Mouse (Mus musculus) intestine, postnatal 0 days (tissue): Measurements from ENCODE around the gene Afm. TPM values are rescaled to one million over a fixed set of nuclear protein-coding genes. Genes with fewer than 3 reads are reported as not detected.
A peak's percentile ranks its signal among the peaks of the same experiment; 100 is the strongest.

Experiments used
- ATAC-seq: fragments of 200-750 bp; cut with Nextera tagmentation; 2 replicates; pipeline ENCODE4 v1.8.0; 2017; ENCODE audit warnings: mild to moderate bottlenecking, moderate TSS enrichment, moderate library complexity
- H3K27ac ChIP-seq: fragments of 300-500 bp; sonication (generic); 2 replicates; pipeline ENCODE4 v1.5.1; 2014; ENCODE audit warnings: mild to moderate bottlenecking, low read depth, low read length, moderate library complexity
- H3K27me3 ChIP-seq: fragments of 300-500 bp; sonication (generic); replicated peaks from 2 replicates; pipeline ENCODE4 v1.6.1; 2014; ENCODE audit warnings: low read length, mixed read lengths; ENCODE audit not compliant: control insufficient read depth, insufficient read depth
- H3K36me3 ChIP-seq: fragments of 300-500 bp; sonication (generic); 2 replicates; pipeline ENCODE4 v1.6.1; 2014; ENCODE audit warnings: mild to moderate bottlenecking, moderate library complexity; ENCODE audit not compliant: control insufficient read depth, insufficient read depth
- H3K4me1 ChIP-seq: fragments of 300-500 bp; sonication (generic); replicated peaks from 2 replicates; pipeline ENCODE4 v1.6.1; 2014; ENCODE audit warnings: antibody characterized with exemption, low read length, mixed read lengths; ENCODE audit not compliant: control insufficient read depth, insufficient read depth
- H3K4me2 ChIP-seq: fragments of 300-500 bp; sonication (generic); replicated peaks from 2 replicates; pipeline ENCODE4 v1.6.1; 2014; ENCODE audit warnings: low read depth, mild to moderate bottlenecking, moderate library complexity
- H3K4me3 ChIP-seq: fragments of 300-500 bp; sonication (generic); 2 replicates; pipeline ENCODE4 v1.5.1; 2014; ENCODE audit warnings: low read depth, low read length
- H3K9ac ChIP-seq: fragments of 300-500 bp; sonication (generic); 2 replicates; pipeline ENCODE4 v1.6.1; 2014; ENCODE audit warnings: mild to moderate bottlenecking, low read depth, low read length
- H3K9me3 ChIP-seq: fragments of 300-500 bp; sonication (generic); 2 replicates; pipeline ENCODE4 v1.6.1; 2016; ENCODE audit warnings: mixed run types; ENCODE audit not compliant: control insufficient read depth
- CTCF ChIP-seq: sonication (generic); IDR thresholded peaks from 2 replicates; pipeline ENCODE4 v1.5.1; 2016; ENCODE audit warnings: low read depth, mild to moderate bottlenecking, control low read depth, antibody characterized with exemption, moderate library complexity
- WGBS: fragments of 180-500 bp; shearing (Covaris S2); extraction: QIAGEN DNeasy Blood & Tissue Kit; methylation state at CpG from one replicate; pipeline ENCODE4 v1.1.7; 2014; 5-methylcytosine and 5-hydroxymethylcytosine counted together
- polyA plus RNA-seq: library from polyadenylated mRNA; unstranded; fragments of >200 nt; fragmentation: Nextera tagmentation; extraction: Ambion mirVana; gene quantifications from 2 replicates; pipeline ENCODE4 v1.2.1, GENCODE M21; 2015

The Afm gene
- polyA plus RNA-seq, 1 experiment from 2014 or later, result 8.2 TPM

DNA sequence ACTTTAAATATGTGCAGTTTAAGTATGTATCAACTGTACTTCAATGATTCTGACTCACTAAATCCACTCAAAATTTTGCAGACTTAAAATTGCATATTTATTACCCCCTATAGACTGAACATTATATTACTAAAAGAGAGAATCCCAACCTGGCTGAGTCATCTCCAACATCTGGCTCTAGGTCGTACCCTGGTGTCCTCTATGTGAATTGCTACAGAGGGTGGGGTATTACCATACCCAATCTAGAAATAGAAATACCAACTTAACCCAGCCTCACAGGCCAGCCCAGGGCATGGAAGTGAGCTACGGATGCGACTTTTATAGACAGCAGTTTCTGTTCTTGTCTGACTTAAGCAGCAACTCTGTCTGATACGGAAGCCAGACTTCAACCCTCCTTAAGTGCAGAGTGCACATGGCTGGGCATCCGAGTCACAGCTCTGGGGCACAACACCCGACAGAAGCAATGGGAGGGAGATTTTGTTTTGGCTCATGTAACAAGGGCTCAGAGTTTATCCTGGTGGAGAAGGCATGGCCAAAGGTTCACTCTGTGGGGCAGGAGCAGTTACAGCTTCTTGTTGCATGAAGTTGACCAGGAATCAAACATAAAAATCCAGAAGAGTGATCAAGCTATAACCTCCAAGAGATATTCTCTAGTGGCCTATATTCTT lies 6.3 kb upstream of the Afm start:
- H3K9me3 ChIP-seq, result no peaks in the 10 kb centered on the region
- no peak for ATAC-seq
- no peaks in the 10 kb centered on the region for H3K36me3 ChIP-seq

DNA sequence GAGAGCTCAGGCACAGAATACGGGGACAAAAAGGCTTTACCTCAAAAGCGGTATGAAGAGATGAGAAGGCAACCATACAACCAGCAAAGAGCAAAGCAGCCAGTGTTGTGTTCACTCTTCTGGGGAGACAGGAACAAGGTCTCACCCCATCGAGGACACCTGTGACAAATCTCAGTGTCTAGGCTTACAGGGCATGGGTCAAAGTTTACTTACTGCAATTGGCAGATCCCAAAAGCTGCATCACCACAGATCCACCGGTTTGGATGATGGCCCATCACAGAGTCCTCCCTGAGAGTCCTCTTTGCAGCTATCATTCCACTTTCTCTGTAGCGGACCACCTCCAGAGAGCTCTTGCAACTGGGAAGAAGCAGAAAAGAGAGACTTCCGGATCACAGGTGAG lies 3.2 kb upstream of the Afm start:
- WGBS, result 75% methylated on average over 6 of the region's 6 CpGs
- TF ChIP-seq CTCF, result no peak

More for the DNA sequence above, 6.3 kb upstream of the Afm start:
- 74% methylated on average over 6 of the region's 6 CpGs for WGBS
- Histone ChIP-seq H3K4me1 (no peaks in the 10 kb centered on the region), H3K4me2 (no peak overlapping the region), H3K4me3 (no peak overlapping the region), H3K27ac (no peak overlapping the region), H3K27me3 (no peaks in the 10 kb centered on the region), H3K9ac (no peak overlapping the region)
- TF ChIP-seq CTCF, result no peak

DNA sequence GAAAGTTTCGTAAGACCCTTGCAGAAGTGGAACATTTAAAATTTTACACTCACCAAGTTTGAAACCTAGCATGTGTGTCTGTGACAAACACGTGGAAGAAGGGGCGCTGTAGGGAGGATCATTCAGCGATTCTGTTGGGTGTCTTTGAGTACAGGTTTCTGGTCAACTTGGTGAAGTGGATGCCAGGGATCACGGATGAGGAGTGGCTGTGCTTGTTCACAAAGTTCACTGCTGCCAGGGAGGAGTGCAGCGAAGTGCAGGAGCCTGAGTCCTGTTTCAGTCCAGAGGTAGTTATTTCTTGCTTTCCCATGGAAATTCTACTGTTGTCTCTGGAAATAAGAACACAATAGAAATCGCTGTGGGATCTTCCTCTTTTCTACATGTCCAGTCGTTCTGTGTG lies 32.5 kb downstream of the Afm start:
- Histone ChIP-seq H3K4me3 (no peak overlapping the region), H3K9ac (no peak overlapping the region)

More for the DNA sequence above, 3.2 kb upstream of the Afm start:
- Histone ChIP-seq H3K27me3 (no peaks in the 10 kb centered on the region), H3K4me1 (no peaks in the 10 kb centered on the region), H3K9ac (no peak overlapping the region), H3K4me3 (no peak overlapping the region), H3K9me3 (no peaks in the 10 kb centered on the region), H3K36me3 (no peaks in the 10 kb centered on the region), H3K4me2 (no peak overlapping the region), H3K27ac (no peak overlapping the region)
- ATAC-seq, result no peak

DNA sequence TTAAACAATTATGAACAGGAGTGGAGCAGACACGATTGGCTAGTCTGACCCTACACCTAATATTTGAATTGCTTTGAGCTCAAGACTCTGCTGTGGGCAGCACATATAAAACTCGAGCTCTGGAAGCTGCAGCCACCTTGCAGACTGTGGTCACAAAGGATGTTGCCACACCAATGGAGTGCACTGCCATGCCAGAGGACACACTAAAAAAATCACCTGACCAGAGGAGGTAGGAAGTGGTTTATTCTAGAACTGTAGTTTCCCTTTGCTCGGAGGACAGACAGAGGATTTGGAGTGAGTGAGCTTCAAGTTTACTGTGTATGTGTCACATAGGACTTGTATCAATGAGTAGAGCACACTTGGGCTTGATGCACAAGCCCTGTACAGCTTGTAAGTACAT lies 37.3 kb downstream of the Afm start:
- Histone ChIP-seq H3K4me1 (no peaks in the 10 kb centered on the region), H3K9me3 (no peaks in the 10 kb centered on the region), H3K4me3 (no peak overlapping the region), H3K27ac (no peak overlapping the region), H3K36me3 (no peaks in the 10 kb centered on the region), H3K9ac (no peak overlapping the region), H3K4me2 (no peak overlapping the region), H3K27me3 (no peaks in the 10 kb centered on the region)
- no peak for ATAC-seq
- WGBS, result 76% methylated on average over 3 of the region's 3 CpGs
- TF ChIP-seq CTCF, result no peak

More for the DNA sequence above, 32.5 kb downstream of the Afm start:
- Histone ChIP-seq H3K4me1 (no peaks in the 10 kb centered on the region), H3K27ac (no peak overlapping the region), H3K9me3 (no peaks in the 10 kb centered on the region), H3K36me3 (no peaks in the 10 kb centered on the region), H3K4me2 (no peak overlapping the region), H3K27me3 (no peaks in the 10 kb centered on the region)
- ATAC-seq, result no peak
- 85% methylated on average over 8 of the region's 8 CpGs for WGBS
- TF ChIP-seq CTCF, result no peak

DNA sequence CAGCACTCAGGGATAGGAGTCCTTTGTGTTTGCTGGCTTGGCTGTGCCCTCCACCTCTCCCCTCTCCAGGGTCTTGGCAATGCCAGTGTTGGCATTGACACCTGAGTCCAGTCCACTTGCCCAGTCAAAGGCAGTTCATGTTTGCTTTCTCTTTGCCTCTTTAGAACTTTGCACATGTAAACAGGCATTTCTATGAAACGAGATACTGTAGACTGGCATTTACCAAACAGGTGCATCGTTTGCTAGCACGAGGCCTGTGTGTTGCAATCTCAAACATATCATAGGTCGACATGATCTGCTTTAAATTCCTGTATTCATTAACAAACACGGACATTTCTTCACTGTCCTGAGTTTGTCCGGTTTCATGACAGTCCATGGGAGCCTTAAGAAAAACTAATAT lies 42.0 kb downstream of the Afm start, which contains the start of gene 5830473C10Rik:
Gene 5830473C10Rik (plus strand): TSS at position 365 of the 400 bp plus-strand sequence.
- Histone ChIP-seq H3K4me2 (no peak within 1 kb of the TSS), H3K36me3 (no peaks in the 10 kb centered on the region), H3K4me3 (no peak within 1 kb of the TSS), H3K27ac (no peak within 1 kb of the TSS), H3K9ac (no peak within 1 kb of the TSS), H3K27me3 (no peaks in the 10 kb centered on the region), H3K4me1 (0 out of 2 replicates have a peak, but pooled peaks cover 2% of the 10 kb centered on the region), H3K9me3 (no peaks in the 10 kb centered on the region)
- ATAC-seq, result peak; percentile 75
- TF ChIP-seq CTCF, result no peak
- 59% methylated on average over 6 of the region's 6 CpGs for WGBS

DNA sequence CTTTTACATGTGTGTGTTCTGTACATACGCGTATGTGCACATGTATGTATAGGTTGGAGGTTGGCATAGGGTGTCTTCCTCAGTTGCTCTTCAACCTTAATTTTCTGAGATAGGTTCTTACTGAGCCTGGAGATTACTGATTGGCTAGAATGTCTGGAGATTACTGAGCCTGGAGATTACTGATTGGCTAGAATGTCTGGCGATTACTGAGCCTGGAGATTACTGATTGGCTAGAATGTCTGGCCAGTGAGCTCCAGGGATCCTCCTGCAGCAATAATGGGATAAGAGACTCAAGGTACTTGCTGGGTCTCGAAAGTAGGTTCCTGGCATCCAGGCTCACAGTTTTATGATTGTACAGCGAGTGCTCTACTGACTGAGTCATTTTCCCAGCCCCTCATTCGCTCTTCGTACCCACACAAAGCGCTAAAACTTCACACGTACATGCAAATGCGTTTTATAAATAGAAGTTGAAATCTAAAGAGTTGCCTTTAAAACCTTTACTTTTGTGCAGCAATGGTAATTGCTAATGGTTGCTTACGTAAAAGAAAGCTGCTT lies 43.1 kb downstream of the Afm start:
- H3K27ac ChIP-seq, result no peak overlapping the region
- TF ChIP-seq CTCF, result no peak
- no peak for ATAC-seq
- H3K36me3 ChIP-seq, result no peaks in the 10 kb centered on the region
- no peak overlapping the region for H3K4me2 ChIP-seq
- no peaks in the 10 kb centered on the region for H3K27me3 ChIP-seq
- no peak overlapping the region for H3K4me3 ChIP-seq
- H3K4me1 ChIP-seq, result 0 out of 2 replicates have a peak, but pooled peaks cover 2% of the 10 kb centered on the region
- 94% methylated on average over 11 of the region's 11 CpGs for WGBS
- H3K9ac ChIP-seq, result no peak overlapping the region
- no peaks in the 10 kb centered on the region for H3K9me3 ChIP-seq
